Mouse (Mus musculus): ENCODE measurements around the gene Rtn2. TPM values are rescaled to one million over a fixed set of nuclear protein-coding genes. Genes with fewer than 3 reads are reported as not detected.

The Rtn2 gene
- polyA plus RNA-seq, 2 experiments from 2014 or later, result not detected

DNA sequence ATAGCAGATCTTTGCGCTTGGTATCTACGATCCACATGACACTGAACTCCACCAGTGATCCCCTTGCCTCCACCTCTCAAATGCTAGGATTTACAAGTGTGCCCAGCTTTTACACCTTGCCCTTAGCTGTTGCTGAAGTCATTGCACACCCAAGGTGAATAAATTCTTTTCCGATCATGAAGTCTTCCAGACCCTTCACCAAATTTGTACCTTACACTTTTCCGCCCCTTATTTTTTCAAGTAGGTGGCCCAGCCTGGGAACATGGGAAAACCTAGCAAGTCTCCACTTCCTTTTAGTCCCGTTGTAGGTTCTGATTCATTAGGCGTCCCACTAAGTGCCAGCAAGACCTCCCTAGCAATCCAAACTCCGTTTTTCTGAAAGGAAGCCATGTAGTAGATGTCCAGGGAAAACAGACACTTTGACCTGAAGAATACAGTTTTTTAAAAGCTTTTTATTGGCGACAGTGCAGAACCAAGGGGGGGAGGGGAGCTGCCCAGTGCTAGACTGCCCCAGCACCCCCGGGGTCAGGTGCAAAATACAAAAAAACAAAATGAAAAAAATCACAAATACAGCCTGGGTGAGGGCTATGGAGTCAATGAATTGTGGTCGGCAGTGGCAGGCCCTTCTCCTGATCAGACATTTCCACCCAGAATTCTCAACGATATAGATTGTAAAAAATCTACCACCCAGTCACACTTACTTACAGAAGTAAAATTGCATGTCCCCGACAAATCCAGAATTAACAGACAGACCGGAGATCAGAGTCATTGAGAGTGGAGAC is 20.0 kb downstream of the Rtn2 start:
- ATAC-seq, result no peak

DNA sequence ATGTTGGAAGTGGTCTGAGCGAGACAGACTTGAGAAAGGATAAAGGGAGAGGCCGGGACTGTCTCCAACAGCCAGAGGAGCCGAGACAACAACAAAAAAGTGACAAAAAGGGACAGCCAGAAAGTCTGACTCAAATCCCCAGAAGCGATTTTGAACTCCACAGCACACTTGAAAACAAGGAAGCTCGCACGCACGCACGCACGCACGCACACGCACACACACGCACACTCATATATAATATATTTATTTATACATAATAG is 20.6 kb downstream of the Rtn2 start:
- no peak for ATAC-seq

DNA sequence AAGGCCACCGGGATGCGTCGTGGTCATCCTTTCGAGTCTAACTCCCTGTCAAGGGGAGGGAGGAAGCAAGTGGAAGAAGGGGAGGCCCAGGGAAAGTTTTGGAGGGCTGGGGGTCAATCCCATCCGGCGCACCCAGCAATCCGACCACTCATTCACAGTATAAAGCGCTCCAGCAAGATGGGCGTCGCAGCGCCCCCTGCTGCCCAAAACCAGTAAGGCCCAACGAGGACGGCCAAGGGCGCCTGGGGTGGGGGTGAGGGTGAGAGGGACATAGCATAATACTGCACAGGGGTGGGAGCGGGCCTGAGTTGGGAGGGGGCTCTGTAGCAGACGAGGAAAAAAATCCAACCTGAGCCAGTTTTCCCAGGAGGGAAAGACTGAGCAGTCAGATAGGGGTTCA is 21.3 kb downstream of the Rtn2 start:
- peak; percentile 26 for ATAC-seq

DNA sequence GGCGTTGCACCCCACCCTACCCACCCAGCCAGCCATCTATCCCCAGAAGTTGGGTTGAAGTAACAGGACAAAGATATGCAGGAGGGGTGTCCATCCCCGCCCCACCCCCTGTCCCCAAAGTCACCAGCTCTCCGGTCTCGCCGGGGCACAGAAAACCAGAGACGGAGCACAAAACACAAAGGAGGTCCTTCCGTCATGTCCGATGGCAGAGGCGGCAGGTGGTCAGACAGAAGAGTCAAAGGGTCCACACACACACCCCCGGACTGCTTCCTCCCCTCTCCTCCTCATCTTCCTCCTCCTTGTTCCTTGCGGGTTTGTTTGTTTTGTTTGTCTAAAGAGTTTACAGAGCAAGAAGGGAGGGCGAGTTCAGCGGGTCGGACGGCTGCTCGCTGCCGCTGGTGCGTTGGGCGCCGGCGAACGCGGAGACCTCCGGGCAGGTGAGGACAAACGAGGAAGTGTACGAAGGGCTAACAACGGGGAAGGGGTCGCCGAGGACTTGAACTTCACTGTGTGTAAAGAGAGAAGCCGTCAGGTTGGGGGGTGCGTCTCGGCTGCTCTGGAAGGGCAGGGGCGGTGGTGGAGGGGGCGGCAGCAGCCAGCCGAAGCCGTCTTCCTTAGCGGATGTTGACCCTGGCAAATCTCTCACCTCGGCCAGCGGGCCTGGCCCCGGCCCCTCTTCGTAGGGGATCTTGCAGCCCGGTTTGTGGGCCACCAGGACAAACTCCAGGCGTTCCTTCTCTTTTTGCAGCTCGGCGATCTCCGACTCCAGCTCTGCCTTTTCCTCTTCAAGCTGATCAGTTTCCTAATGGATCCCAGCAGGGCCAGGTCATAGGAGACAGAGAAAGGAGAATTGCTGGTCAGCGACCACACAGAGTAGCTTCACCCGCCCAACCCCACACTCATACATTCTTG is 22.3 kb downstream of the Rtn2 start:
- ATAC-seq, result no peak

DNA sequence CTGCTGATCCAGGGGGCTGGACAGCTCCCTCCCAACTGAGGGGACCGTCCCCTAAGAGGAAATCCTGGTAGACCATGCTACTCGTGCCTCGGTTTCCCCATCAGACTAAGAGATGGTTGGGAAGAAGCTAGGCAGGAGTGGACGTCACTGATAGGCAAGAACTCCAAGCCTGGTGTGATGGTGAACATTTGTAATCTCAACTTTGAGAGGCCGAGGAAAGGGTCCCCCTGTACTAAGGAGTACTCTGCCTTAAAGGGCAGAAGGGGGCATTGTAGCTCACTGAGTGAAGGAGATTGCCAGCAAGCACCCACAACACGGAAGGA is 22.9 kb downstream of the Rtn2 start:
- ATAC-seq, result no peak

DNA sequence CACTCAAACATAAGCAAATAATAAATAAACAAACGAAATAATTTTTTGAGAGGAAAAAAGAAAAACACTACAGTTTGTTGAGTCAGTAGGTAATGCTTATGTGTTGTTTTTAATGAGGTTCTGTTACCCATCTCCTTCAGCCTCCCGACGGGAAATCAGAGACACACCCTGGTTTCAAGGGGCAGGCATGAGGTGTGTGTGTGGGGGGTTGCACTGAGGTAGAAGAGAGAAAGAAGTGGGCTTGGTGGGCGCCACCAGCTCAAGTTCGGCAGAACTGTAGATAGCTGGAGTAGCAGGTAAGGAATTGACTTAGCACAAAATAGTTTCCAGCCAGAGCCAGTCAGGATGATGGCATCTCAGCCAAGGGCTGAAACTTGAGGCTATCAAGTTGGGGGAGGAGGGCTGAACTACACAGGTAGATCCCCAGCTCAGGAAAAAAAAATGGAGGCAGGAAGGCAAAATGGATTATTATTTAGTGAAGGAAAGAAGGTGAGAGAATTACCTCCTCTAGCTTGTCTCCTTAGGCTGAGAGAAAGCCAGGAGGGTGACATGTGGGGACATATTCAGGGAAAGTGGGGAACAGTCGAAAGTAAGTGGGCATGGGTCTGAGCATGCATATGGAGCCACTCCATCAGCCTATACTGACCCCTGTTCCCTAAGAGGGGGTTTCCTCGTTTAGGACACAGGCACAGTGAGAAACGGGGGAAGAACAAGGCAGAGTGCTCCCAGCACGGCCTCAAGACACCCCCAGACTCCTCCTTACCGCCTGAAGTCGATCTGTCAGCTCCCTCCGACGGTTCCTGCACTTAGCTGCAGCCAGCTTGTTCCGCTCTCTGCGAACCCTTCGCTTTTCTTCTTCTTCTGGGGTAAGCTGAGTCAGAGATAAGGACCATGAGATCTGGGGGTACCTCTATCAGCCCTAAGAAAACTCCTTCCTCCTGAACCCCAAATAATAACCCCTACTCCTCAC is 23.7 kb downstream of the Rtn2 start:
- ATAC-seq, result no peak

DNA sequence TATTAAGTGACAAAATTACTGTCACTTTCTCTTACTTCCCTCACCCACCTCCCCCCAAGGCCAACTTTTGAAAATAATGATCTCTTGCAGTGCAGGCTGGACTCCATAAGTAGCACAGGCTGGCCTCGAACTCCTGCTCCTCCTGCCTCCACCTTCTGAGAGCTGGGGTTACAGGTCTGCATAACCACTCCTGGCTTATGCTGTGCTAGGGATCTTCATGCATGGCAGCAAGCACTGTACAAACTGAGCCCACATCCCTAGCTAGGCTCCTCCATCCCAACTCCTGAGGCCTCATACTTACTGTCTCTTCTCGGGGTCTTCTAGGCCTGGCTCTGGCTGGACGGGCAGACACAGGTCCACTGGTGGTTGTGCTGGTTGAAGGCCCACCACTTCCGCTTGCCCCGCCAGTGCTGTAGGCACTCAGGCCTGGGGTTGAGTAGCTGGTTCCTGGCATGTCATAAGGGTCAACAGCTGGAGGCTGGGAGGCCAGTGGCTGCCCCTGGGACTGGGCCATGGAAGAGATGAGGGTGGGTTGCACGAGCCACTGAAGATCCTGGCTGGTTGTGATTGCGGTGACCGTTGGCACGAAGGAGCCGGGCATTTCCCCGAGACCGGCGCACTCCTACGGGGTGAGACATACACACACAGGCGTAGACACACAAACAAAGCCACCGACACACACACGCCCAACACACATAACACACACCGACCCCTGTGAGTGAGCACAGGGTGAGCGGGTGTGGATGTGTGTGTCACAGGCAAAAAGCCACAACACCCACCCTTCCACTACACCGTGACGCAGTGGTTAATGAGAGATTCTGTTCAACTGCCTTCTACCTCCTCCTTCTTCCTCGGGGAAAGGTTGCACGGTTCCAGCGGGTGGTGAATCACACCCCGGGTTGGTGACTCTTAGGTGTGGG is 24.7 kb downstream of the Rtn2 start:
- no peak for ATAC-seq

DNA sequence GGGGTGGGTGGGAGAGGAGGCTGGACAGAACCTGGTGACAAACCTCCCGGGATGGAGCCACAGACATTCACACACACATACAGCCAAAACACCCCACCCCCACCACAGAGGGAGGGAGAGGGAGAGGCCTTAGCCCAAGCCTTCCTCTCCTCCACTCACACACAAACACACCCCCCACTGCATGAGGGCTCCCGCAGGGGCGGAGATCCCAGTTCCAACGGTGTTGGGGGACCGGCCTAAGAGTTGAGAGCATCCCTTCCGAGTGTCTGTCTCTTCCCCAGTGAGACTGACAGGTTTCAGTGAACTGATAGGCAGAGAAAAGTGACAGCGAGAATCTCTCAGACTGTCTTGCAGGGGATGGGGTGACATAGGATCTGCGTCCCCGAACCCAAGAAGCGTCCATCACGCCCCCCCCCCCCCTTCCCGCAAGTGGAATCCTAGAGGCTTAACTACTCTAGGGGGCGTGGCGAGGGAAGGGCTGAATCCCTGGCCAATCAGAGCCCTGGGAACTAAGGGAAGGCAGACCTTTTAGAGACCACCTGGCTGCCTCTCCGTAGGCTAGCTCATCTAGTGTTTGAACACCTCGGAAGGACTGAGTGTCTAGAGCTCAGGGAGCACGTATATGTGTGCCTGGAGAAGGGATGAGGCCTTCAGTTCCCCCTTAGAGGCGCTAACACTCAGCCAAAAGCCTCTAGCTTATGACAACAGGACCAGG is 25.5 kb downstream of the Rtn2 start:
- peak; percentile 17 for ATAC-seq

DNA sequence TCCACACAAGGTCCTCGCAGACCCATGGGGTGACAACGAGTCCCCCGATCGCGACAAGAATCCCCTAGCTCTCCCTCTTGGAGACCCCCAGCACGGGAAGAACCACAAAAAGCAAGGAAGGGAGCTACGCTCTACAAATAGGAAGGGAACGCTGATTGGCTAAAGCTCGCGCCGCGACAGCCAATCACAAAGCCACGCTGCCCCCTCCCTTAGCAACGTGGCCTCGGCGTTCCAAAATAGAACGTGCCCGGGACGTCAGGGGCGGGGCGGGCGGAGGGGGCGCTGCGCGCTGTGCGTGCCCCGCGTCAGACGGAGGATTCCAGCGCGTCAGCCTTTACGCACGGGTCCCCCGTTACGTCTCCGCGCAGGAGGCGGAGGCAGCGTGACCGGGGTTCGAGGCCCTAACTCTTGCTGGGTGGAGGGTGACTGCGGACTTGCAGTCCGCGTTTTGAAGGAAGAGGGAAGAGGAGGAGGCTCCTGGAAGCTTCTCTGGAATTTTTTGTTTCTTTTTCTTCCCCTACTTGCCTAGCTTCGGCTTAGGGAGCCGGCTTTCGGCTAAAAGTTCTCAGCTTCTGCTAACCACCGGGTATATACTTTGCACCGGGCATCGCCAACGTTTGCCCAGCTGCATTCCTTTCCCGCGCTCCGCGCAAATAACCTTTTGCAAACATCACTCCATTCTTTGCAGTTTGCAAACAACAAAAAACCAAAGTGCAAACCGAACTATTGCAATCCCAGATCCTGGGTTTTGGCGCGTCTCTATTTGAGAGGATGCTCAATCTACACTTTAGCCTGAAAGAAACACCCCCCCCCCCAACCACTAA is 26.2 kb downstream of the Rtn2 start:
- ATAC-seq, result peak; percentile 74

DNA sequence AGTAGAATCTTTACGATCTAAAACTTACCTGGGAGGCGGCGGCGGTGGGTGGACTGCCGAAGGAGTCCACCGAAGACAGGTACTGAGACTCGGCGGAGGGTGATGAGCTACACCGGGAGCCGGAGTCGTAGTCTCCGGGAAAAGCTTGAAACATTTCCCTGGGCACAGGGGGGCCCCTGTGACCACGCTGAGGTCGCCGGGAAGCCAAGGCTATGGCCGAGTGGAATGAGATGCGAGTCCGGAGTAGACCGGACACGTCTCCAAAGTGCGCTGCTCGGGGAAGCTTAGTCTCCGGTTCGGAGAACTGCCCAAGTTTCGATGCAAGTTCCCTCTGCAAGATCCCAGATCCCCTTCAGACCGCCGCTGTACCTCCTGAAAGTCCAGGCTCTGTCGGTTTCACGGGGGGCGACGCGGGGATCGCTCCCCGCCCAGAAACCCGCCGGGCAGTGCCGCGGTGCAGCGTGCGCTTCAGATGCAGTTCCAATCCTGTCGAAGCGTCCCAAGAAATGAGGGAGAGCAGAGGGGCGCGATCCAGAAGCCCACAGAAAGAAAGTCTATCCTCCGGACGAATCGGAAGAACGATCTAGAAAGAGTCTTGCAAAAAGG is 27.0 kb downstream of the Rtn2 start:
- ATAC-seq, result no peak

DNA sequence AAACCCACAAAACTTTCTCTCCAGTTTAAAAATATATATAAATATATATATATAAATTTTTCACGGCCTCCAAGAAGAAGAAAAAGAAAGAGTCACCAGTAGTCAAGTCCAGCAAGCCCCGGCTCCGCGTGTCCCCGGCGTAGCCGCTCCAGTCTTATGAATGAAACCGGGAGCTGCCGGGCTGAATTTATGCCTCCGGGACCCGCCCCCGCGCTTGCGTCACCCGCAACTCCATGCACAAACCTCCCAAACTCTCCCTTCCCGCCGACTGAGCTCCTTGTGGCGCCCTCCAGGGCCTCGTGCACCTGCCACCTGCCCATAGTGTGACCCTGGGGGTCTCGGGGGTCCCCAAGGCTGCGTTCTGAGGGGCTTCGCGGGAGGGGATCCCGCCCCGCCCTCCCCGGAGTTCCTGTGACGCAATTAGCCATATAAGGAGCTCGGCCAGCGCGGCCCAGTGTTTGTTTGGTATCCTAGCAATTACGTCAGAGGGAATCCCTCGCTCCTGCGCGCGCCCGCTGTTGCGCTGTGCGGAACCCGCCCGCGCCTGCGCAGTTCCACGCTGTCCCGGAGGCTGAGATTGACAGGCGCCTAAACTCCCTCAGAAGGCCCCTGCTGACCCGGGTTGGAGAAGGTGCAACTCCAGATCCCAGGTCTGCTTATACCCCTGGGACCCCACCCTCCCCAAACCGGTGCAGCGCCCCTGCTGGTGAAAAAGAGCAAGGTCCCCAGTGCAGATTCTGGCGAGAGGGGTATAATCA is 27.6 kb downstream of the Rtn2 start, which contains the start of gene Fosb:
Fosb (minus strand) TSS at position 168 of the 758 bp plus-strand sequence.
- peak; percentile 60 for ATAC-seq

DNA sequence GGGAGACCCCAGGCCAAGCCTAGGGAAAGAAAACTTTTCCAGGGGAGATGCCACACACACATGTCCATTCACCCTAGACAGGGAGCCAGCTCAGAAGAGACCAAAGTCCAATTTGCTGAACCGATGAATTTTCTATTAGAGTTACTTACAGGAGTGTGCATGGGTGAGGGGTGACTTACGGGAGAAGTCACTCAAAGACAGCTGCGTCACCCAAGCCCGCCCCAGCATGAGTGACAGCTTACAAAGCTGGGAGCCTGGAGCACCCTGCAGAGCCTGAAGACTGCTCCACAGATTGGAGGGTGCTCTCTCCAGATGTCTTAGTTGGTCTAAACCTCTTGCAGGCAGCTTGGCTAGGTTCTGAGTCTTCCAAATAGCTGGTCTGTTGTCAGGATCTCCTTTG is 29.6 kb downstream of the Rtn2 start:
- no peak for ATAC-seq

DNA sequence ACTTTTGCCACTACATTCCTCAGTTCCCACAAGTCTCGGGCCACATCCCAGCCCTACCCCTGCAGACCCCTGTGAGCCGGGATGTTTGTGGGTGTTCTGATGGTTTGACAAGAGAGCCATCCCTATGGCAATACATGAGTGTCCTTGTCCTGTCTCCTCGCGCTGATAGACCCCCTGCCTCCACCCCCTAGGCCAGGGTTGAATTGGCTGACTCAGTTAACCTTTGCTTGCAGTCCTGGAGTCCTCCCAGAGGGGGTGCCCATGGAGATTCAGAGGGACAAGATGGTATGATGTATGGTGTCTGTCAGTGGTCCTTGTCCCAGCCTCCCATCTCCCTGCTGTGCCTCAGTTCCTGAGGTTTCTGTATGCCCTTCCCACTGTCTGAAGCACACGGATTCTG is 31.6 kb downstream of the Rtn2 start:
- ATAC-seq, result no peak

DNA sequence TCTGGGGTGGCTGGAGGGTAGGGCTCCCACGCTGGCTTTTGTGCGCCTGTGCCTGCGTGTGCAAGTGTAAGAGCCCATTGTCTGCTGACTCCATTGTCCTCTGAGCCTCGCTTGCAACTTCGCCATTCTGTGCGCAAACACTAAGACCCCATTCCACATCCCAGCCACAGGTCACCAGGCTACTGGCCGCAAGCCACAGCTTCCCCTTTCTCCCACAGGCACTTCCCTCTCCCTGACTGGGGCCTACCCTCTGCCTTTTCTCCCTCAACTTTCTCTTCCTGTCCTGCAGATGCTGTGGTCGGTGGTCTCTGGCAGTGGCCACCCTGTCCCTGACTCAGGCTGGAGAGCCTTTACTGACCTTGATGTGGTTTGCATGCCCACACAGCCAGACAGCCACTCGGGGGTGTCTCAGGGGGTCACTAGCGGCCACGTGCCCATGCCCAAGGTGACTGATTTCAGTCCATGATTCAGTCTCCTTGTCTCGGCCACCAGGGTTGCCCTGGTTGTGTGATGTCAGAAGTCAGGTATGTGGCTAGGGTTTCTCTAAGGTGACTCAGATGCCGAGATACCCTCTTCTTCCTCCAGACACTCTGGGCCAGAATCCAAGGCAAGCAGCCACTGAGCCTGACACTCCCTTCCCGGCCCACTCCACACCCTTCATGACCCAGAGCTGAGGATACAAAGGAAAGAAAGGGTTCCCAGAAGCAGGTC is 34.2 kb downstream of the Rtn2 start:
- ATAC-seq, result no peak

DNA sequence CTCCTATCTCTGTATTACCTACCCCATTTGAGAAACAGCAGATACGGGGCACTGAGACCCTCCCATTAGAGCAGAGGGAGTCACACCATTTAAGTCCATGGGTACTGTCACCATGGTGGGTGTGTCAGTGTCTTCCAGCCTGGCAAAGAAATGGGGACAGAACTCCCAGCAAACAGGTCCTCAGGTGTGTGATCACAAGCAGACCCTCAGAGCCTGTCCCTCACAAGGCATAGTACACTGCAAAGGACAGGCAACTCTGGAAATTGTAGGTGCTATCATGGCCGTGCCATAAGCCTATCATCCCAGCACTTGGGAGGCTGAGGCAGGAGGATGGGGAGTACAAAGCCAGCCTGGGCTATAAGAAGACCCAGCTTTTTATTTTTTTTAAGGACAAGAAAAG is 35.8 kb downstream of the Rtn2 start:
- ATAC-seq, result no peak

DNA sequence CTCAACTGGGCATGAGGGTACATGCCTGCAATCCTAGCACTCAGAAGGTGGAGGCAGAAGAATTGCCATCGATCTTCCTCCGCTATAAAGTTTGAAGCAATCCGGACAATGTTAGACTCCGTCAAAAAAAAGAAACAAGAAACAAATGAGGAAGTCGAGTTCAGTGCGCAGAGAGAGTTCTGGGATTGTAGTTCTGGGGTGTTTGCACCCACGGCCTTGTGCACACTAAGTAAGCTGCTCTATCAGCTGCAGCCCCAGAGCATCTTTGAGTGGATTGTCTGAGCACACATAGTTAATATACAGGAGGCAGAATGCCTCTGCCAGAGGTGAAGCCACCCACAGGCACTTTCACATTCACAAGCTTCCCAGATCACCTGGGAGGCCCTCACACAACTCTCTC is 36.3 kb downstream of the Rtn2 start:
- ATAC-seq, result no peak

DNA sequence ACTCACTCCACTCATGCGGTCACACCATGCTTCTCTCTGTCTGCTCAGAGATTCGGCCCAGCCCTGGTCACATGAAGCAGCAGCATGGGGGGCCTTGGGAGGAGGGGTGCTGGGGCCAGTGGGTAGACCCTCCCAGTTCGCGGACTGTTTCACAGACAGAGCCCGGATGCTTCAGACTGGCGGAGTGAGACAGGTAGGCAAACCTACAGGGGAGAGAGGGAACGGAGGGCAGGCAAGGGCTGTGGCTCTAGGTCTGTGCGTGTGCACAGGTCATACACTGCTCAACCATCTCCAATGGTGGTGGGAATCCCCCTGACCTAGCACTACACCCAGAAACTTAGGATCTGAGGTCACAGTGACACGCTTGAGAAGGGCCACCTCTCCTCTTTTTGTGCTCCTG is 37.0 kb downstream of the Rtn2 start:
- ATAC-seq, result peak; percentile 33

DNA sequence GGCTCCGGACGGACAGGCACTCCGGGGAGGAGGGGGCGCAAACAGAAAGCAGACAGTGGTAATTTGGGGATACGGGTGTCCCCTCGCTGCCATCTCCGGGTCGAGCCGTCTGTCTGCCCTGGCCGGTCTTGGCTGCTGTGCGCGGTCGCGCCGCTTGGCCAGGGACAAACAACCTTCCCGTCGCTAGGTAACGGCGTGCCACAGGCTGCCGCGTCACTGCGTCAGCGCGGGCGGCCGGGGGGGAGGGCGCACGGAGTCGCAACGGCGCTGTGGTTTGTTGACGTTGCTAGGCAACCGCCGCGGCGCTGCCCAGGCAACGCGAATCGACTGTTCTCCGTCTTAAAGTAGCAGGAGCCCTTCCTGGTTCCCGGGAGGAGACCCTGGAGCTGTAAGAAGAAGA is 37.5 kb downstream of the Rtn2 start:
- peak; percentile 86 for ATAC-seq

Data from activated CD4-positive, CD25-positive, alpha-beta regulatory T cell, adult 4 months (primary cell).